Mouse (Mus musculus) MEL (cell line): ENCODE data around the gene Tbl1x.

ENCODE experiments used
- EP300 ChIP-seq, 2 experiments: IDR thresholded peaks; 2 replicates each; pipeline ENCODE4 v1.6.1; 2011; ENCODE audit warnings: improper control_type of control experiment in 2 of 2, low read length in 2 of 2, low read depth in 1 of 2, mild to moderate bottlenecking in 1 of 2
- POLR2A ChIP-seq, 2 experiments: IDR thresholded peaks; 2 replicates each; pipeline ENCODE4 v1.6.1; 2011 to 2012; ENCODE audit warnings: low read length in 2 of 2, mild to moderate bottlenecking in 2 of 2, control low read depth in 1 of 2, improper control_type of control experiment in 1 of 2, low read depth in 1 of 2, moderate library complexity in 1 of 2; ENCODE audit not compliant: control insufficient read depth in 1 of 2, insufficient read depth in 1 of 2, poor library complexity in 1 of 2
- RCOR1 ChIP-seq: IDR thresholded peaks from 2 replicates; pipeline ENCODE4 v1.6.1; 2012; ENCODE audit warnings: low read depth, mild to moderate bottlenecking, inconsistent platforms, low read length, improper control_type of control experiment

DNA sequence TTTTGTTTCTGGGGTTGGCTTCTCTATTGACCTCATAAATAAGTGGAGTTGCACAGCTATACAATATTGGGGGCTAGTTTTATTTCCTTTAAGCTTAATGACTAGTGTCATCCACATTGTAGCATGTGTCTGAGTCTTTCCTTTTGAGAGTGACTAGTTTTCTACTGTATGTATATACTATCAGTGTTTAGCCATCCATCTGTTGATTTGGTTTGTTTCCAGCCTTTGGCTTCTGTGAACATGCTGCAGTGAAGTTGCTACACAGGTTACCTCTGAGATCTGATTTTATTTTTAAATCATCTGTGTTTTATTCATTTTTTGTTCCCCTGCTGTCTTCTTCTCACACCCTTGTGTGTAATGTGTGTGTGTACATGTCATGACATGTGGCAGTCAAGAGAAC, 40.5 kb downstream of the Tbl1x start:
- no peak for TF ChIP-seq POLR2A (IDR thresholded peaks at IDR 0.05; ENCODE audit: control insufficient read depth in 1 of 2, insufficient read depth in 1 of 2, low read depth in 1 of 2, low read length in 2 of 2, poor library complexity in 1 of 2)
- no peak for TF ChIP-seq EP300 (IDR thresholded peaks at IDR 0.05; ENCODE audit: low read depth in 1 of 2, low read length in 2 of 2)
- TF ChIP-seq RCOR1 = no peak
